Mouse (Mus musculus) gastrocnemius, adult 8-10 months (tissue): ENCODE measurements around the gene Dus3l. TPM values are rescaled to one million over a fixed set of nuclear protein-coding genes. Genes with fewer than 3 reads are reported as not detected.

ENCODE experiments used
- DNase-seq, 2 experiments: peaks; one replicate each; pipeline ENCODE4 v3.0.0; 2022; ENCODE audit warnings: low spot score in 2 of 2
- total RNA-seq, 4 experiments: library from RNA; stranded (reverse); gene quantifications; 2 replicates each; pipeline ENCODE4 v1.2.4; 2022

The Dus3l gene
- total RNA-seq, 4 experiments from 2014 or later: 12.6 to 17.4 (median 15.4) TPM

GRCm38 (mm10) chr17:56789286-56789685 lies 24.7 kb downstream of the Dus3l start:
- no peak for DNase-seq

GRCm38 (mm10) chr17:56792588-56792987 lies 28.0 kb downstream of the Dus3l start:
- DNase-seq: no peak

- no peak for DNase-seq
These were observed 29.2 kb downstream of the Dus3l start for GRCm38 (mm10) chr17:56793614-56794319.

- DNase-seq: no peak
These were observed 34.7 kb downstream of the Dus3l start for GRCm38 (mm10) chr17:56799276-56799675.

GRCm38 (mm10) chr17:56802065-56802464 lies 37.5 kb downstream of the Dus3l start:
- DNase-seq: no peak

- no peak for DNase-seq
These were observed 40.4 kb downstream of the Dus3l start for GRCm38 (mm10) chr17:56804952-56805351.

GRCm38 (mm10) chr17:56805784-56806183 lies 41.2 kb downstream of the Dus3l start:
- no peak for DNase-seq

- DNase-seq: peak; percentile 57 to 59
These were observed 44.0 kb downstream of the Dus3l start for GRCm38 (mm10) chr17:56808518-56808917.

- peak; percentile 70 to 83 for DNase-seq
These were observed 45.7 kb downstream of the Dus3l start for GRCm38 (mm10) chr17:56810245-56810644.

- DNase-seq: peak; percentile 76 to 81
These were observed 49.9 kb downstream of the Dus3l start for GRCm38 (mm10) chr17:56814316-56815056.

GRCm38 (mm10) chr17:56815057-56815345 lies 50.4 kb downstream of the Dus3l start:
- no peak for DNase-seq

- DNase-seq: no peak
These were observed 53.6 kb downstream of the Dus3l start for GRCm38 (mm10) chr17:56818067-56818636.

- DNase-seq: no peak
These were observed 54.5 kb downstream of the Dus3l start for GRCm38 (mm10) chr17:56819032-56819545.

Other genes starting within 250 kb of the Dus3l start
- gene Gm20219, start 210.4 kb upstream of the Dus3l start, total RNA-seq: under 1 TPM; 0.31 to 0.83 (median 0.40) TPM
- gene Safb2, start 180.2 kb upstream of the Dus3l start, total RNA-seq: 10 to 100 TPM; 19.7 to 30.7 (median 25.9) TPM
- 10 to 100 TPM; 29.6 to 46.7 (median 37.6) TPM for gene Safb, start 179.9 kb upstream of the Dus3l start, total RNA-seq
- 100 to 1,000 TPM; 119 to 142 (median 131) TPM for gene 2410015M20Rik, start 155.0 kb upstream of the Dus3l start, total RNA-seq
- 100 to 1,000 TPM; 576 to 726 (median 610) TPM for gene Rpl36, start 151.3 kb upstream of the Dus3l start, total RNA-seq
- gene Lonp1, start 137.9 kb upstream of the Dus3l start, total RNA-seq: 10 to 100 TPM; 63.0 to 69.4 (median 67.5) TPM
- not detected for gene Catsperd, start 136.6 kb upstream of the Dus3l start, total RNA-seq
- gene Ranbp3, start 91.5 kb upstream of the Dus3l start, total RNA-seq: 10 to 100 TPM; 36.5 to 40.7 (median 39.7) TPM
- gene Ndufa11, start 47.0 kb upstream of the Dus3l start, total RNA-seq: 100 to 1,000 TPM; 325 to 413 (median 358) TPM
- 1 to 10 TPM; 1.8 to 3.1 (median 2.4) TPM for gene Vmac, start 46.7 kb upstream of the Dus3l start, total RNA-seq
- 1 to 10 TPM; 1.9 to 5.0 (median 3.5) TPM for gene Nrtn, start 7.2 kb upstream of the Dus3l start, total RNA-seq
- gene Prr22, start 5.5 kb downstream of the Dus3l start, total RNA-seq: under 1 TPM in 1 of 4 experiments, not detected in 3; 0.12 TPM
- 1 to 10 TPM; 1.8 to 3.6 (median 2.5) TPM for gene Rfx2, start 66.3 kb downstream of the Dus3l start, total RNA-seq
- gene Acsbg2, start 109.7 kb downstream of the Dus3l start, total RNA-seq: not detected
- gene 1700061G19Rik, start 110.7 kb downstream of the Dus3l start, total RNA-seq: not detected
- gene Mllt1, start 170.7 kb downstream of the Dus3l start, total RNA-seq: 10 to 100 TPM; 19.5 to 24.2 (median 21.8) TPM
- gene Acer1, start 217.4 kb downstream of the Dus3l start, total RNA-seq: not detected
- gene Clpp, start 225.5 kb downstream of the Dus3l start, total RNA-seq: 10 to 100 TPM; 35.8 to 39.5 (median 37.5) TPM
- 10 to 100 TPM; 20.2 to 27.1 (median 21.9) TPM for gene Alkbh7, start 232.6 kb downstream of the Dus3l start, total RNA-seq
- gene Pspn, start 235.3 kb downstream of the Dus3l start, total RNA-seq: not detected
- gene Gtf2f1, start 246.5 kb downstream of the Dus3l start, total RNA-seq: 10 to 100 TPM; 13.3 to 17.5 (median 15.5) TPM
- gene Gm17949, start 246.7 kb downstream of the Dus3l start, total RNA-seq: under 1 TPM in 1 of 4 experiments, not detected in 3; 0.27 TPM